Mouse (Mus musculus) CD4-positive, CD25-positive, alpha-beta regulatory T cell, adult 4 months (primary cell): ENCODE measurements around the gene Col23a1. TPM values are rescaled to one million over a fixed set of nuclear protein-coding genes. Genes with fewer than 3 reads are reported as not detected.

Experiments
- ATAC-seq: one replicate; pipeline ENCODE4 v1.8.0; 2017
- polyA plus RNA-seq, 2 experiments: library from polyadenylated mRNA; unstranded; fragments of 100-300 nt; shearing (Covaris generic); gene quantifications; one replicate each; pipeline ENCODE4 v1.2.1; 2017

Col23a1 gene
- polyA plus RNA-seq, 2 experiments from 2014 or later = 1.5 to 2.8 TPM

GRCm38 (mm10) chr11:51543487-51544050 is 253.8 kb downstream of the Col23a1 start:
- ATAC-seq = no peak

- ATAC-seq = no peak
Observed at GRCm38 (mm10) chr11:51544413-51544812, 254.7 kb downstream of the Col23a1 start.

GRCm38 (mm10) chr11:51545811-51546210 is 256.1 kb downstream of the Col23a1 start:
- ATAC-seq = no peak

GRCm38 (mm10) chr11:51551253-51551652 is 261.5 kb downstream of the Col23a1 start:
- ATAC-seq = no peak

- ATAC-seq = no peak
Observed at GRCm38 (mm10) chr11:51552091-51552490, 262.4 kb downstream of the Col23a1 start.

- ATAC-seq = no peak
Observed at GRCm38 (mm10) chr11:51554590-51554989, 264.9 kb downstream of the Col23a1 start.

GRCm38 (mm10) chr11:51555066-51555465 is 265.3 kb downstream of the Col23a1 start:
- no peak for ATAC-seq

GRCm38 (mm10) chr11:51563276-51563675 is 273.6 kb downstream of the Col23a1 start:
- ATAC-seq = no peak

GRCm38 (mm10) chr11:51565062-51565461 is 275.3 kb downstream of the Col23a1 start:
- ATAC-seq = no peak

- no peak for ATAC-seq
Observed at GRCm38 (mm10) chr11:51565951-51566350, 276.2 kb downstream of the Col23a1 start.

- ATAC-seq = no peak
Observed at GRCm38 (mm10) chr11:51568801-51569200, 279.1 kb downstream of the Col23a1 start.

- no peak for ATAC-seq
Observed at GRCm38 (mm10) chr11:51576454-51576853, 286.7 kb downstream of the Col23a1 start.

- peak; percentile 92 for ATAC-seq
Observed at GRCm38 (mm10) chr11:51577587-51577986, 287.9 kb downstream of the Col23a1 start.

GRCm38 (mm10) chr11:51579024-51579423 is 289.3 kb downstream of the Col23a1 start:
- peak; percentile 35 for ATAC-seq

- no peak for ATAC-seq
Observed at GRCm38 (mm10) chr11:51582713-51583112, 293.0 kb downstream of the Col23a1 start.

- peak; percentile 35 for ATAC-seq
Observed at GRCm38 (mm10) chr11:51584057-51584430, 294.3 kb downstream of the Col23a1 start.

GRCm38 (mm10) chr11:51584431-51585248 is 294.9 kb downstream of the Col23a1 start, which contains the start of gene Phykpl:
Gene Phykpl (plus strand): TSS chr11:51584757.
- ATAC-seq = peak; percentile 91

- no peak for ATAC-seq
Observed at GRCm38 (mm10) chr11:51585608-51586252, 296.0 kb downstream of the Col23a1 start.

- ATAC-seq = no peak
Observed at GRCm38 (mm10) chr11:51586411-51586810, 296.7 kb downstream of the Col23a1 start.

GRCm38 (mm10) chr11:51587059-51587458 is 297.3 kb downstream of the Col23a1 start:
- no peak for ATAC-seq

- ATAC-seq = no peak
Observed at GRCm38 (mm10) chr11:51588833-51589232, 299.1 kb downstream of the Col23a1 start.

GRCm38 (mm10) chr11:51590002-51590401 is 300.3 kb downstream of the Col23a1 start:
- ATAC-seq = no peak

GRCm38 (mm10) chr11:51591168-51591567 is 301.4 kb downstream of the Col23a1 start:
- ATAC-seq = no peak

GRCm38 (mm10) chr11:51591915-51592314 is 302.2 kb downstream of the Col23a1 start:
- ATAC-seq = no peak
